Mouse (Mus musculus) testis, postnatal 10 days (tissue): ENCODE results near the gene Adh6a.
"Not testable (repeated sequence)": the region's sequence is repeated elsewhere in the genome, so short reads cannot be mapped to it uniquely, and the experiment has no call there.

ENCODE experiments used
- DNase-seq: peaks from one replicate; pipeline ENCODE4 v3.0.0; 2021; ENCODE audit warnings: low spot score

Adh6a gene

GRCm38 (mm10) chr3:138325466-138325865, 12.4 kb downstream of the Adh6a start:
- no peak for DNase-seq

GRCm38 (mm10) chr3:138333910-138334309, 20.8 kb downstream of the Adh6a start:
- no peak for DNase-seq

GRCm38 (mm10) chr3:138334320-138334719, 21.2 kb downstream of the Adh6a start:
- no peak for DNase-seq

GRCm38 (mm10) chr3:138335566-138335965, 22.5 kb downstream of the Adh6a start:
- DNase-seq: no peak

- DNase-seq: no peak
Observed at GRCm38 (mm10) chr3:138336104-138336754, 23.1 kb downstream of the Adh6a start.

GRCm38 (mm10) chr3:138341471-138341870, 28.4 kb downstream of the Adh6a start, which contains the start of gene Adh6b:
Gene Adh6b, plus strand, starts transcription at chr3:138341775.
- no peak for DNase-seq

GRCm38 (mm10) chr3:138347041-138347440, 34.0 kb downstream of the Adh6a start:
- DNase-seq: no peak

- DNase-seq: no peak
Observed at GRCm38 (mm10) chr3:138352012-138352809, 39.1 kb downstream of the Adh6a start.

- no peak for DNase-seq
Observed at GRCm38 (mm10) chr3:138358856-138359255, 45.8 kb downstream of the Adh6a start.

GRCm38 (mm10) chr3:138360721-138361120, 47.6 kb downstream of the Adh6a start:
- DNase-seq: no peak

- no peak for DNase-seq
Observed at GRCm38 (mm10) chr3:138362920-138363319, 49.8 kb downstream of the Adh6a start.

GRCm38 (mm10) chr3:138366181-138366580, 53.1 kb downstream of the Adh6a start:
- DNase-seq: no peak

GRCm38 (mm10) chr3:138369546-138369945, 56.5 kb downstream of the Adh6a start:
- no peak for DNase-seq

GRCm38 (mm10) chr3:138370289-138370688, 57.2 kb downstream of the Adh6a start:
- DNase-seq: not testable (repeated sequence)

- DNase-seq: no peak
Observed at GRCm38 (mm10) chr3:138373920-138374319, 60.8 kb downstream of the Adh6a start.

- DNase-seq: no peak
Observed at GRCm38 (mm10) chr3:138375148-138375547, 62.1 kb downstream of the Adh6a start.
